Mouse (Mus musculus) macrophage (primary cell): ENCODE measurements at regions not wholly inside any gene's neighbourhood (a gene's known extent, or its start where the extent isn't known, plus 50 kb on each side); places are given as distances from the start of the nearest gene placed in this dataset.

Experiments
- H3K27ac ChIP-seq: fragments of 350-480 bp; formaldehyde crosslinking; 2 replicates; pipeline ENCODE4 v1.9.0; 2021
- H3K36me3 ChIP-seq: fragments of 350-480 bp; formaldehyde crosslinking; 2 replicates; pipeline ENCODE4 v1.9.0; 2021; ENCODE audit errors: inconsistent target
- H3K4me3 ChIP-seq: fragments of 350-480 bp; formaldehyde crosslinking; 2 replicates; pipeline ENCODE4 v1.9.0; 2021; ENCODE audit errors: inconsistent target
- H3K79me2 ChIP-seq: fragments of 350-480 bp; formaldehyde crosslinking; 2 replicates; pipeline ENCODE4 v1.9.0; 2021; ENCODE audit errors: inconsistent target
- WGBS: methylation state at CpG from one replicate; pipeline ENCODE4 v1.1.7; 2026; ENCODE audit warnings: inconsistent platforms; ENCODE audit not compliant: missing documents; 5-methylcytosine and 5-hydroxymethylcytosine counted together

- Histone ChIP-seq H3K36me3 (no peaks in the 10 kb centered on the region), H3K4me3 (no peak overlapping the region), H3K27ac (no peak overlapping the region), H3K79me2 (no peaks in the 10 kb centered on the region)
- 90% methylated on average over 6 of the region's 6 CpGs for WGBS
Observed at GRCm38 (mm10) chr2:51334437-51334836, 185.5 kb upstream of the Rnd3 start.

GRCm38 (mm10) chr2:51327081-51327480 is 178.2 kb upstream of the Rnd3 start:
- no peaks in the 10 kb centered on the region for H3K79me2 ChIP-seq
- no peak overlapping the region for H3K27ac ChIP-seq
- 91% methylated on average over 8 of the region's 8 CpGs for WGBS
- H3K36me3 ChIP-seq = no peaks in the 10 kb centered on the region
- no peak overlapping the region for H3K4me3 ChIP-seq

- Histone ChIP-seq H3K4me3 (no peak overlapping the region), H3K79me2 (no peaks in the 10 kb centered on the region), H3K36me3 (no peaks in the 10 kb centered on the region), H3K27ac (no peak overlapping the region)
- WGBS = 96% methylated on average over 5 of the region's 5 CpGs
Observed at GRCm38 (mm10) chr2:51321676-51322075, 172.8 kb upstream of the Rnd3 start.

DNA sequence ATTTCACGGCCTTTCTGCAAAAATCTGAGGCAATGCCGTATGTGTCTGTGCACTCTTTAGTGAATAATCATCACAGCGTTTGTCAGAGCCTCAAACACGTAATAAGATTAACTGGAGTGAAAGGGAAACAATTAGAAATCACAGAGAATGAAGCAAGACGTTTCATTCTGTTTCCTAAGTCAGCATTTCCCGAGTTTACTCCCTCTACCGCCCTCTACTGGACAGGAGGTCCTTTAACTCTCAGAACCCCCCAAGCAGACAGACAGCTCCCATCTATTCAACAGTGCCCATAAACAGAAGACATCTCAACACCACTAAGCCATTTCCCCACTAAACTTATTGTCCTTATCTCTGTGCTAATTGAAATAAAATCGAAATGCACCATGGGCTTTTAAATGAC is 167.5 kb upstream of the Rnd3 start:
- 90% methylated on average over 8 of the region's 8 CpGs for WGBS

DNA sequence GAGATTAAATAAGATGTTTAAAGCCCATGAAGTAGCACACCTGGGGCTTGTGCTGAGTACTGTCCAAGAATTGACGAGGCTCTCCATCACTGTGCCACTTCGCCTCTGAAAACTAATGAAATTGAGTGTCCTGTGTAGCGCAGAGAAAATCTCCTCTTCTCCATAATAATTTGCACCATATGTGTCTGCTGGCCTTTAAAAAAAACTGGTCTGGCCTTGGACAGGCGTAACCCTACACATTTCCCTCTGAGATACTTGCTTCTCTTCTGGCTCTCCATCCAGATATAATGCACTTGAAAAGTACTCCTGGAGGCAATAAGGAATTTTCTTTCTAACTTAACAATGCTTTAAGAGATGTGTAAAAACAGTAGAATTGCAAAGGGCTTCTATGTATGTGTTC is 164.5 kb upstream of the Rnd3 start:
- Histone ChIP-seq H3K27ac (no peak overlapping the region), H3K79me2 (no peaks in the 10 kb centered on the region), H3K4me3 (no peak overlapping the region), H3K36me3 (no peaks in the 10 kb centered on the region)
- WGBS = 98% methylated on average over 4 of the region's 4 CpGs

More for the DNA sequence above, 167.5 kb upstream of the Rnd3 start:
- Histone ChIP-seq H3K4me3 (no peak overlapping the region), H3K27ac (no peak overlapping the region), H3K36me3 (no peaks in the 10 kb centered on the region), H3K79me2 (no peaks in the 10 kb centered on the region)

GRCm38 (mm10) chr2:51306257-51306656 is 157.3 kb upstream of the Rnd3 start:
- Histone ChIP-seq H3K36me3 (no peaks in the 10 kb centered on the region), H3K4me3 (no peak overlapping the region)
- 100% methylated on average over 1 of the region's 1 CpGs for WGBS

DNA sequence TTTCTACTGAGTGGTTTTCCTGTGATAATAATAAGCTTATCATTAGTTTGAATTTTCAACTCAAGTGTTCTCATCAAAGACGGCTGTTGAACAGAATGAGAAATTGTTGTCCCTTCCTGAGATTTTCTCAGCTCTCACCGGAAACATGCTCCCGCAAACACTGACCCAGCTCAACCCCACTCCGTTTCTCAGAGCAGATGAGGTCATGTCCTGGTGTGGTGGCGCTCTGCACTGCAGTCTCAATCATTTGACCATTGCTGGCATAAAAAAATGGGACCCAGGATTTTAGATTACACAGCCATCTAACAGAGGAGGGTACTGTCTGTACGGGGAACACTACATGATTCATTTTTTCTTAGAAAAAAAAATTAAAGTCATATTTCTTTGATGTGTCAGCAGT is 156.5 kb upstream of the Rnd3 start:
- WGBS = 12% methylated on average over 6 of the region's 6 CpGs
- no peaks in the 10 kb centered on the region for H3K79me2 ChIP-seq
- no peaks in the 10 kb centered on the region for H3K36me3 ChIP-seq
- peak overlapping the region; percentile 27 for H3K27ac ChIP-seq
- H3K4me3 ChIP-seq = no peak overlapping the region

More at GRCm38 (mm10) chr2:51306257-51306656, 157.3 kb upstream of the Rnd3 start:
- Histone ChIP-seq H3K79me2 (no peaks in the 10 kb centered on the region), H3K27ac (no peak overlapping the region)

GRCm38 (mm10) chr2:51304694-51305093 is 155.8 kb upstream of the Rnd3 start:
- Histone ChIP-seq H3K27ac (0 out of 2 replicates have a peak overlapping the region, but pooled peaks have one; percentile 7), H3K36me3 (no peaks in the 10 kb centered on the region), H3K4me3 (no peak overlapping the region), H3K79me2 (no peaks in the 10 kb centered on the region)
- WGBS = 88% methylated on average over 6 of the region's 6 CpGs

DNA sequence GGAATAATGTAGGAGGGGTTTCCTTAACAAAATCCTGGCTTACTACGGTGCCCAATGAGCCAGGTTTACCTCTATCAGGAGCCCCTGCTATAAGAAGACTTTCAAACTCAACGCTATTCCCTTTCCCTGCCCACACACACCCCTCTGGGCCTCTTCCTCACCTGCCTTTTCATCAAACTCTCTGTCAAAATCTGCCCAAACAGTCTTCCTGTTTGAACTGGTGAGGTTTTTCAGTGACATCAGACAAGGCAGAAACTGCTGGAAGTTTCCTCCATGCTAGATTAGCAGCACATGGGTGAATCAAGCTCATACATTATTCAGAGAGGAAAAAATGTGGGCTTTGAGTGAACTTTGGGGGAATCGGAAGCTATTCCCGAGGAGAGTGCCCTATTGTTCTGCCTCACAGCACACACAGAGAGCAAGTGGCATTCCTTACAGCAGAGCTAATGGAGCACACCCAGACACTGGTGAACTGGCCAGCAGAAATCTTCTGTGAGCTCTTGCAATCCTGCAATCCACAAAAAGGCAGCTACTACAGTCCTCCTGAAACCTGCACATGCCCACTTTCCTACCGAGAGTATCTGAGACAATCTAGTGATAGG is 141.8 kb upstream of the Rnd3 start:
- WGBS = 30% methylated on average over 5 of the region's 5 CpGs
- Histone ChIP-seq H3K4me3 (no peak overlapping the region), H3K27ac (no peak overlapping the region), H3K36me3 (no peaks in the 10 kb centered on the region), H3K79me2 (no peaks in the 10 kb centered on the region)

- 81% methylated on average over 3 of the region's 3 CpGs for WGBS
- Histone ChIP-seq H3K27ac (no peak overlapping the region), H3K79me2 (no peaks in the 10 kb centered on the region), H3K4me3 (no peak overlapping the region), H3K36me3 (no peaks in the 10 kb centered on the region)
Observed at GRCm38 (mm10) chr2:51288678-51289077, 139.8 kb upstream of the Rnd3 start.

DNA sequence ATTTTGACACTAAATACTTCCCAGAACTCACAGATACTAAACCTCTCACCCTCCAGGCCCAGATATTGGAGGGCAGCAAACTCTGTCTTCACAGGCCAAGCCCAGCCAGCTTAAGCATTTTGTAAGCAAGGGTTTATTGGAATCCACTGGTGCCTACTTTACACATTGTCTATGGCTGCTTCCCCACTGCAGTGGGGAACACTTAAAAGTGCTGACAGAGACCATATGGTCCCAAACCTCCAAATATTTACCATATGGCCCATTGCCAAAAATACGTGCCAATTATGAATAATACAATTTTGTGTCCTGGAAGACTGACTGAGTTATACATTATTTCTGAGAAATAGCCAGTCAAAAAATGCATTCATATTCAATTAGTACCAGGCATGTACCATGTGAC is 136.7 kb upstream of the Rnd3 start:
- 93% methylated on average over 1 of the region's 1 CpGs for WGBS
- Histone ChIP-seq H3K4me3 (no peak overlapping the region), H3K79me2 (no peaks in the 10 kb centered on the region), H3K36me3 (no peaks in the 10 kb centered on the region), H3K27ac (no peak overlapping the region)

- 6% methylated on average over 4 of the region's 4 CpGs for WGBS
- Histone ChIP-seq H3K4me3 (no peak overlapping the region), H3K36me3 (no peaks in the 10 kb centered on the region), H3K27ac (no peak overlapping the region), H3K79me2 (no peaks in the 10 kb centered on the region)
Observed at GRCm38 (mm10) chr2:51284781-51285225, 135.9 kb upstream of the Rnd3 start.

GRCm38 (mm10) chr2:51279396-51280045 is 130.6 kb upstream of the Rnd3 start:
- WGBS = 95% methylated on average over 5 of the region's 5 CpGs
- Histone ChIP-seq H3K4me3 (no peak overlapping the region), H3K27ac (no peak overlapping the region), H3K36me3 (no peaks in the 10 kb centered on the region), H3K79me2 (no peaks in the 10 kb centered on the region)

DNA sequence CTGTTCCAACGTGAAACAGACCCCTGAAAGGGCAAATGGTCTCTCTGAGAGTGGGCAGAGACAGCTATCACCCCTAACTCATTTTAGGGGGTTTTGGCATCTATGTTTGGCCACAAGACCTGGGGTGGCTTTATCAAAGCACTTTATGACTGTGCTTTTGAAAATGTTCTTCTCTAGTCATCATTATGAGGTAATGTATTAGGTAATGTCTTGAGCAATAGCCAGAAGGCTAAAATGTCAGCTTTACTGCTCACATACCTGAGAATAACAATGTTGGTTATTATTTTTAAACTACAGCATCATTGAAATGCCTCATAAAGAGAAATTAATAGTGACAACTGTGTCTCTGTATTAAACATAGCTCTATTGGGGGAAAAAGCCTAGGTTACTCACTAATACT is 129.9 kb upstream of the Rnd3 start:
- Histone ChIP-seq H3K4me3 (no peak overlapping the region), H3K79me2 (no peaks in the 10 kb centered on the region), H3K36me3 (no peaks in the 10 kb centered on the region), H3K27ac (no peak overlapping the region)
- WGBS = 73% methylated on average over 1 of the region's 1 CpGs

GRCm38 (mm10) chr2:51278356-51278755 is 129.4 kb upstream of the Rnd3 start:
- H3K27ac ChIP-seq = no peak overlapping the region
- 93% methylated on average over 4 of the region's 4 CpGs for WGBS
- no peaks in the 10 kb centered on the region for H3K79me2 ChIP-seq
- no peak overlapping the region for H3K4me3 ChIP-seq
- H3K36me3 ChIP-seq = no peaks in the 10 kb centered on the region
